Mouse (Mus musculus) G1E (cell line): ENCODE results near the gene Cacybp.

Experiments used
- CTCF ChIP-seq: IDR thresholded peaks from 2 replicates; pipeline ENCODE4 v1.5.1; 2012; ENCODE audit warnings: low read depth, low read length, inconsistent platforms, mixed read lengths
- GATA1 ChIP-seq: IDR thresholded peaks from 2 replicates; pipeline ENCODE4 v1.6.1; 2012; ENCODE audit warnings: borderline replicate concordance, low read length, inconsistent platforms, mixed read lengths
- GATA2 ChIP-seq: IDR thresholded peaks from 2 replicates; pipeline ENCODE4 v1.6.1; 2012; ENCODE audit warnings: low read depth, low read length, inconsistent platforms, borderline replicate concordance
- POLR2AphosphoS5 ChIP-seq: IDR thresholded peaks from 2 replicates; pipeline ENCODE4 v1.6.1; 2012; ENCODE audit warnings: low read depth, low read length, inconsistent platforms; ENCODE audit not compliant: insufficient replicate concordance
- TAL1 ChIP-seq: conservative IDR thresholded peaks from 2 replicates; pipeline ENCODE4 v1.6.1; 2012; ENCODE audit warnings: low read depth, low read length, inconsistent platforms, mixed read lengths

DNA sequence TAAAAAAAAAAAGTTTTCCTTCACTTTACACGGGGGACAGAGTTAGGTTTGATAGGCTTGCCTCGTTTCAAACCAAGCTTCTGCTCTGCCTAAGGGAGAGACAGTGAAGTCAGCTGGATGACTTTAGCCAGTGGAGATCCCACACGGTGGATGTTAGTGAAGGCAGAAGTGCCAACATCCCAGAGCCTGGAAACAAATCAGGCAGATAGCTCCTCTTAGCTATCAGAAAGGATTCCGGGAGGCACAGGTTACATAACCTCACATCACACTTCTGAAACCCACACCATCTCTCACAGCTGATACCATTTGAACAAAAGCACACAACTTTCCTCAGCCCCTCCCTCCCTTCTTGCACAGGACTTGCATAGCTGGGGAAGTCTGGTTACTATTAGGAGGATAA lies 38.1 kb upstream of the Cacybp start:
- TF ChIP-seq CTCF = no peak
- TF ChIP-seq TAL1 = no peak
- TF ChIP-seq GATA1 = no peak
- TF ChIP-seq GATA2 = no peak
- no peak for TF ChIP-seq POLR2AphosphoS5
